Mouse (Mus musculus) forelimb bud, embryonic 11.5 days (tissue): ENCODE measurements around the gene Pspc1.
"Not testable (repeated sequence)": the region's sequence is repeated elsewhere in the genome, so short reads cannot be mapped to it uniquely, and the experiment has no call there.

Experiments used
- DNase-seq: peaks from one replicate; pipeline ENCODE4 v3.0.0-alpha.2; 2012; ENCODE audit warnings: low read depth, low spot score

Pspc1 gene

GRCm38 (mm10) chr14:56778200-56778932, at the start of gene Pspc1:
Pspc1 (minus strand) TSS chr14:56778316.
- peak; percentile 97 for DNase-seq

GRCm38 (mm10) chr14:56824562-56824961, 46.4 kb upstream of the Pspc1 start:
- DNase-seq = no peak

GRCm38 (mm10) chr14:56817616-56818015, 39.5 kb upstream of the Pspc1 start:
- no peak for DNase-seq

GRCm38 (mm10) chr14:56817131-56817530, 39.0 kb upstream of the Pspc1 start:
- no peak for DNase-seq

- no peak for DNase-seq
Observed at GRCm38 (mm10) chr14:56816541-56816940, 38.4 kb upstream of the Pspc1 start.

GRCm38 (mm10) chr14:56812520-56813036, 34.5 kb upstream of the Pspc1 start:
- DNase-seq = peak; percentile 91

- DNase-seq = peak; percentile 69
Observed at GRCm38 (mm10) chr14:56811701-56812339, 33.7 kb upstream of the Pspc1 start, which contains the start of gene Zmym5. Zmym5 (minus strand) TSS chr14:56811716.

GRCm38 (mm10) chr14:56810781-56811690, 32.9 kb upstream of the Pspc1 start:
- DNase-seq = peak; percentile 26

GRCm38 (mm10) chr14:56793243-56793642, 15.1 kb upstream of the Pspc1 start:
- DNase-seq = peak; percentile 63

- DNase-seq = no peak
Observed at GRCm38 (mm10) chr14:56784575-56784974, 6.5 kb upstream of the Pspc1 start.

- DNase-seq = no peak
Observed at GRCm38 (mm10) chr14:56778933-56779300, 801 bp upstream of the Pspc1 start.

GRCm38 (mm10) chr14:56777360-56778136, 568 bp downstream of the Pspc1 start:
- DNase-seq = peak; percentile 33

- DNase-seq = no peak
Observed at GRCm38 (mm10) chr14:56776571-56777238, 1.4 kb downstream of the Pspc1 start.

GRCm38 (mm10) chr14:56775416-56775815, 2.7 kb downstream of the Pspc1 start:
- DNase-seq = no peak

- DNase-seq = not testable (repeated sequence)
Observed at GRCm38 (mm10) chr14:56766438-56766837, 11.7 kb downstream of the Pspc1 start.

- DNase-seq = not testable (repeated sequence)
Observed at GRCm38 (mm10) chr14:56765117-56765516, 13.0 kb downstream of the Pspc1 start.

GRCm38 (mm10) chr14:56751282-56751681, 26.8 kb downstream of the Pspc1 start:
- DNase-seq = no peak

GRCm38 (mm10) chr14:56740175-56740574, 37.9 kb downstream of the Pspc1 start:
- DNase-seq = no peak

- DNase-seq = no peak
Observed at GRCm38 (mm10) chr14:56726493-56726892, 51.6 kb downstream of the Pspc1 start.

GRCm38 (mm10) chr14:56705687-56706086, 72.4 kb downstream of the Pspc1 start:
- no peak for DNase-seq
